Mouse (Mus musculus) stomach, embryonic 14.5 days (tissue): ENCODE measurements around the gene Olfr1015. TPM values are rescaled to one million over a fixed set of nuclear protein-coding genes. Genes with fewer than 3 reads are reported as not detected.

Experiments
- ATAC-seq: fragments of 200-750 bp; cut with Nextera tagmentation; 2 replicates; pipeline ENCODE4 v1.8.0; 2017; ENCODE audit warnings: low read depth, moderate TSS enrichment; ENCODE audit not compliant: insufficient number of reproducible peaks, insufficient read depth, low FRiP score
- H3K27ac ChIP-seq: fragments of 300-500 bp; sonication (generic); 2 replicates; pipeline ENCODE4 v1.5.1; 2014; ENCODE audit warnings: mild to moderate bottlenecking, low read length, moderate library complexity, mixed read lengths
- H3K27me3 ChIP-seq: fragments of 300-500 bp; sonication (generic); 2 replicates; pipeline ENCODE4 v1.6.1; 2014; ENCODE audit warnings: low read length, control low read depth, mixed read lengths; ENCODE audit not compliant: control insufficient read depth, insufficient read depth
- H3K36me3 ChIP-seq: fragments of 300-500 bp; sonication (generic); 2 replicates; pipeline ENCODE4 v1.6.1; 2014; ENCODE audit warnings: mild to moderate bottlenecking, control low read depth, low read length, moderate library complexity, mixed read lengths; ENCODE audit not compliant: control insufficient read depth, insufficient read depth
- H3K4me1 ChIP-seq: fragments of 300-500 bp; sonication (generic); 2 replicates; pipeline ENCODE4 v1.6.1; 2014; ENCODE audit warnings: low read length, control low read depth, mixed read lengths; ENCODE audit not compliant: control insufficient read depth, insufficient read depth
- H3K4me2 ChIP-seq: fragments of 300-500 bp; sonication (generic); replicated peaks from 2 replicates; pipeline ENCODE4 v1.6.1; 2014; ENCODE audit warnings: low read depth, low read length, control low read depth
- H3K4me3 ChIP-seq: fragments of 300-500 bp; sonication (generic); 2 replicates; pipeline ENCODE4 v1.5.1; 2014; ENCODE audit warnings: low read depth, low read length, control low read depth
- H3K9ac ChIP-seq: fragments of 300-500 bp; sonication (generic); replicated peaks from 2 replicates; pipeline ENCODE4 v1.6.1; 2014; ENCODE audit warnings: low read depth, mild to moderate bottlenecking, control low read depth, low read length, moderate library complexity, mixed read lengths
- H3K9me3 ChIP-seq: fragments of 300-500 bp; sonication (generic); 2 replicates; pipeline ENCODE4 v1.6.1; 2016; ENCODE audit warnings: low read depth, low read length, control low read depth; ENCODE audit not compliant: control insufficient read depth
- WGBS: fragments of 180-500 bp; shearing (Covaris S2); extraction: QIAGEN DNeasy Blood & Tissue Kit; methylation state at CpG from one replicate; pipeline ENCODE4 v1.1.7; 2014; 5-methylcytosine and 5-hydroxymethylcytosine counted together
- polyA plus RNA-seq: library from polyadenylated mRNA; unstranded; fragments of >200 nt; fragmentation: Nextera tagmentation; extraction: Ambion mirVana; gene quantifications from 2 replicates; pipeline ENCODE4 v1.2.1, GENCODE M21; 2014

The Olfr1015 gene
- polyA plus RNA-seq = not detected in 2 replicates

- no peak within 1 kb of the TSS for H3K4me2 ChIP-seq
- no peak within 1 kb of the TSS for H3K9ac ChIP-seq
- H3K36me3 ChIP-seq = no peaks in the 10 kb centered on the region
- no peak within 1 kb of the TSS for H3K27ac ChIP-seq
- ATAC-seq = no peak
- H3K4me1 ChIP-seq = no peaks in the 10 kb centered on the region
- no peaks in the 10 kb centered on the region for H3K9me3 ChIP-seq
- H3K4me3 ChIP-seq = no peak within 1 kb of the TSS
- no peaks in the 10 kb centered on the region for H3K27me3 ChIP-seq
Measured at GRCm38 (mm10) chr2:85781717-85782116, at the start of gene Olfr1015. Olfr1015 (plus strand) TSS chr2:85782017.

DNA sequence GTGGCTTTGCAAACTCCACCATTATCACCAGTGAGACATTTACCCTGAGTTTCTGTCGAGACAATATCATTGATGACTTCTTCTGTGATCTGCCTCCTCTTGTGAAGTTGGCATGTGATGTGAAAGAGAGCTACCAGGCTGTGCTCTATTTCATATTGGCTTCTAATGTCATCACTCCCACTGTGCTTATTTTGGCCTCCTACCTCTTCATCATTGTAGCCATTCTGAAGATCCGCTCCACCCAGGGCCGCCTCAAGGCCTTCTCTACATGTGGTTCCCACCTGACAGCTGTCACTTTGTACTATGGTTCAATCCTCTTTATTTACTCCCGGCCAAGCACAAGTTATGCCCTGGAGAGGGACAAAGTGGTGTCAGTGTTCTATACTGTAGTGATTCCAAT is 28.0 kb upstream of the Olfr1015 start:
- no peak overlapping the region for H3K9ac ChIP-seq
- no peaks in the 10 kb centered on the region for H3K4me1 ChIP-seq
- no peaks in the 10 kb centered on the region for H3K9me3 ChIP-seq
- no peak overlapping the region for H3K4me3 ChIP-seq
- no peak for ATAC-seq
- H3K27ac ChIP-seq = no peak overlapping the region
- WGBS = 84% methylated on average over 4 of the region's 4 CpGs
- no peaks in the 10 kb centered on the region for H3K36me3 ChIP-seq
- H3K27me3 ChIP-seq = no peaks in the 10 kb centered on the region
- H3K4me2 ChIP-seq = no peak overlapping the region

- Histone ChIP-seq H3K27me3 (no peaks in the 10 kb centered on the region), H3K9ac (no peak within 1 kb of the TSS), H3K27ac (no peak within 1 kb of the TSS), H3K4me3 (no peak within 1 kb of the TSS), H3K4me1 (no peaks in the 10 kb centered on the region), H3K9me3 (no peaks in the 10 kb centered on the region), H3K36me3 (no peaks in the 10 kb centered on the region), H3K4me2 (no peak within 1 kb of the TSS)
- no peak for ATAC-seq
- WGBS = 65% methylated on average over 1 of the region's 1 CpGs
Measured at GRCm38 (mm10) chr2:85762666-85763065, 19.2 kb upstream of the Olfr1015 start, which contains the start of gene Olfr1012. Olfr1012 (minus strand) TSS chr2:85762766.

DNA sequence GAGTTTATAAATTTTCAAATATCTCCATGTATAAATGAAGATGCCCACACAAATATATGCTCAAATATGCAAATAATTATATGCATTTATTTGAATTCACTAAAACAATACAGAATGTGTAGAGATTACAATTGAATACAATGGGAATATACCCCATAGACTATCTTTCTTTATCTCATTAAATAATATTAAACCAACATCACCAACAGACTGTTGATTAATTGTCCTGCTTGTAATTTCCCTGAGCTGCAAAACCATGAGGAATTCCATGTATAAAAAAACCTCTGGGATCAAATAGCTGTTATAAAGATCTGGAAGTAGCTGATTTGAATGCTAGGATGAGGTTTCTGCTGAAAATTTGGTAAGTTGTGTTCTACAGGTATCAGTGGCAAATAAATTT is 15.0 kb upstream of the Olfr1015 start, which contains the start of gene Olfr1013:
Gene Olfr1013 (plus strand): TSS at position 301 of the 400 bp plus-strand sequence.
- no peaks in the 10 kb centered on the region for H3K9me3 ChIP-seq
- H3K4me3 ChIP-seq = no peak within 1 kb of the TSS
- no peaks in the 10 kb centered on the region for H3K27me3 ChIP-seq
- H3K27ac ChIP-seq = no peak within 1 kb of the TSS
- ATAC-seq = no peak
- no peak within 1 kb of the TSS for H3K4me2 ChIP-seq
- H3K9ac ChIP-seq = no peak within 1 kb of the TSS
- no peaks in the 10 kb centered on the region for H3K36me3 ChIP-seq
- no peaks in the 10 kb centered on the region for H3K4me1 ChIP-seq

DNA sequence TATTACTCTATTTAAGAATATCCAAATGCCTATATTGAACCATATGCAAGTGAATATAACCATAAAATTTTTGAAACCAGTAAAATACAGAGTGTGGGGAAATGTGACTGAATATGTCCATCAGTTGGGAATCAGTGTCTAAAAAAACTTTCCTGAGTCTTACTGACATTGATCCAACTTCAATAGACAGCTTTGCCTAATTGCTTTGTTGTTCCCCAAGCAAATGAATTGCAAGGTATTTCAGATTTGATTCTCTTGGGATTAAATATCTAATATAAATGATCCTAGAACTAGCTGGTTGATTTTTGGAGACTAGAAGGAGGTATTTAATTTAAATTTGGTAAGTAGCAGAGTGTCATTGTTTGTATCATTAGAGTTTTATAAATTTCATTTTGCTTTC is 9.4 kb upstream of the Olfr1015 start, which contains the start of gene Olfr1014:
Gene Olfr1014 (plus strand): TSS at position 301 of the 400 bp plus-strand sequence.
- Histone ChIP-seq H3K9ac (no peak within 1 kb of the TSS), H3K36me3 (no peaks in the 10 kb centered on the region), H3K4me2 (no peak within 1 kb of the TSS), H3K4me1 (no peaks in the 10 kb centered on the region), H3K9me3 (no peaks in the 10 kb centered on the region), H3K27me3 (no peaks in the 10 kb centered on the region), H3K4me3 (no peak within 1 kb of the TSS), H3K27ac (no peak within 1 kb of the TSS)
- no peak for ATAC-seq

DNA sequence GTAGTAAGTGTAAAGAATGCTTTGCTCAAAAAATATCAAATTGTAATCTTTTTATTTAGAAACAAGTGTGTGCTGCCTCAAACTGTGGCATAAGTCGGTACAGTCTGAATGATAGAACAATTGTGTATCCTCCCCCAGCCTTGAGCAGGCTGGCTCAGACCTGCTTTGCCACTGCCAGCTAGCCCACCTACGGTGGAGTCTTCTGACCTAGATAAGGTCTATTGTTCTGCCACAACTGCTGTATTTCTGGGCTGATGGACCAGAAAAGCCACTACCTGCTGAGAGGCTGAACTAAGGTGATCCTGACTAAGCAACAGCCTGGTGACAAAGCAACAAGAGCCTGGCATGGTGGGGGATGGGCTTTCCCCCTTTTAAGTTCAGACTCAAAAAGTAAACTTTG is 10.5 kb downstream of the Olfr1015 start:
- H3K27ac ChIP-seq = no peak overlapping the region
- 62% methylated on average over 2 of the region's 2 CpGs for WGBS
- H3K4me3 ChIP-seq = no peak overlapping the region
- H3K36me3 ChIP-seq = no peaks in the 10 kb centered on the region
- H3K9ac ChIP-seq = no peak overlapping the region
- no peaks in the 10 kb centered on the region for H3K27me3 ChIP-seq
- no peaks in the 10 kb centered on the region for H3K9me3 ChIP-seq
- no peaks in the 10 kb centered on the region for H3K4me1 ChIP-seq
- ATAC-seq = no peak
- H3K4me2 ChIP-seq = no peak overlapping the region

DNA sequence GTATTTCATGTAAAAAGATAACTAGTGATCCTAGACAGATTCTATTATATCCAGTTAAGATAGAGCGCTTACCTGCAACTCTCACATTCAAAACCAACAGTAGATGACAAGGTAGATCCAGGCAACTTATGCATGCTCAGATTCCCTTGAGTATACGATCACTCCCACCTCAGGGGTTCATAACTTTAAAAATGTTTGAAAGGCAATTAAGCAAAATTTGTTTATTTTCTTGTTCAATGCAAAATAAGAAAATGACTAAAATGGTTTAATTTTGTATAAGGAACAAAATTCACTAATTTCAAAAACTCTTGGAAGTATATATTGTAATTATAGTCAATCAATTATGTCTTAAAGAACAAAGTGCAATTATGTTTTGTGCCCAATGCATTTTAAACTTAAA is 20.6 kb downstream of the Olfr1015 start, which contains the start of gene Olfr1016:
Gene Olfr1016 (minus strand): TSS at position 101 of the 400 bp plus-strand sequence.
- Histone ChIP-seq H3K4me1 (no peaks in the 10 kb centered on the region), H3K36me3 (no peaks in the 10 kb centered on the region), H3K4me3 (no peak within 1 kb of the TSS), H3K27me3 (no peaks in the 10 kb centered on the region), H3K9me3 (no peaks in the 10 kb centered on the region), H3K4me2 (no peak within 1 kb of the TSS), H3K27ac (no peak within 1 kb of the TSS), H3K9ac (no peak within 1 kb of the TSS)
- ATAC-seq = no peak
- 84% methylated on average over 2 of the region's 2 CpGs for WGBS

DNA sequence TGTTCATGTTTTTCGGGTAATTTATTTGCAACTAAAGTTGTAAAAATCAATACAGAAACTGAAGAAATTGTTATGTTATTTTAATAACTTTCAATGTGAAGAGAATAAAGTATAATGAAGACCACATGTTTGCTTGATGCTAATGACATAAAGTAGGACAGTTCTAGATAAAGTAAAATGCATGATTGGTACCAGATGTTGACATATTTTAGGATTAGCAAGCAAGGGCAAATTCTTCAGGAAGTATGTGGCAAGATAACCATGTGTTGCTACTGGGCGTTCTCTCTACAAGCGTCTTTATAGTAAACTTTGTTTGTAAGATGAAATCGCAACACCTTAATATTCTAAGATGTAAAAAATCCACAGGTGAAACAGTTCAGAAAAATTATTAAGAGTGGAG is 22.7 kb downstream of the Olfr1015 start:
- 74% methylated on average over 4 of the region's 4 CpGs for WGBS
- no peaks in the 10 kb centered on the region for H3K36me3 ChIP-seq
- no peaks in the 10 kb centered on the region for H3K9me3 ChIP-seq
- no peaks in the 10 kb centered on the region for H3K4me1 ChIP-seq
- H3K9ac ChIP-seq = no peak overlapping the region
- no peak for ATAC-seq
- H3K27ac ChIP-seq = no peak overlapping the region
- no peak overlapping the region for H3K4me3 ChIP-seq
- no peak overlapping the region for H3K4me2 ChIP-seq
- H3K27me3 ChIP-seq = no peaks in the 10 kb centered on the region

- Histone ChIP-seq H3K9me3 (no peaks in the 10 kb centered on the region), H3K4me2 (no peak within 1 kb of the TSS), H3K9ac (no peak within 1 kb of the TSS), H3K27me3 (no peaks in the 10 kb centered on the region), H3K4me3 (no peak within 1 kb of the TSS), H3K27ac (no peak within 1 kb of the TSS), H3K36me3 (no peaks in the 10 kb centered on the region), H3K4me1 (no peaks in the 10 kb centered on the region)
- ATAC-seq = no peak
Measured at GRCm38 (mm10) chr2:85818179-85818578, 36.4 kb downstream of the Olfr1015 start, which contains the start of gene Olfr1018. Olfr1018 (plus strand) TSS chr2:85818479.
